Mouse (Mus musculus): ENCODE measurements at regions not wholly inside any gene's neighbourhood (a gene's known extent, or its start where the extent isn't known, plus 50 kb on each side); places are given as distances from the start of the nearest gene placed in this dataset.

- ATAC-seq (ENCODE audit: extremely low read depth, insufficient number of reproducible peaks, low FRiP score, poor library complexity, severe bottlenecking), result no peak
- DNase-seq (ENCODE audit: low spot score), result no peak
- Histone ChIP-seq H3K9me3 (replicated peaks) (no peaks in the 10 kb centered on the region), H3K4me3 (ENCODE audit: low read depth, low read length) (no peak overlapping the region), H3K27me3 (ENCODE audit: insufficient read depth, low read length) (no peaks in the 10 kb centered on the region), H3K36me3 (replicated peaks) (no peaks in the 10 kb centered on the region), H3K4me1 (ENCODE audit: insufficient read depth, low read depth, low read length) (no peaks in the 10 kb centered on the region)
- no peak for TF ChIP-seq CTCF (IDR thresholded peaks at IDR 0.05; ENCODE audit: low read depth, low read length)
- no peak for TF ChIP-seq POLR2AphosphoS5 (IDR thresholded peaks at IDR 0.05; ENCODE audit: insufficient replicate concordance, low read depth, low read length)
- TF ChIP-seq GATA1 (IDR thresholded peaks at IDR 0.05; ENCODE audit: borderline replicate concordance, low read length), result no peak
- TF ChIP-seq TAL1 (conservative IDR thresholded peaks at IDR 0.05; ENCODE audit: low read depth, low read length), result no peak
- no peak for TF ChIP-seq GATA2 (IDR thresholded peaks at IDR 0.05; ENCODE audit: borderline replicate concordance, low read depth, low read length)
Measured at GRCm38 (mm10) chr10:37364506-37364905, 225.8 kb upstream of the Marcks start.

- no peaks in the 10 kb centered on the region for H3K27me3 ChIP-seq (ENCODE audit: insufficient read depth, low read length)
- H3K9me3 ChIP-seq (replicated peaks), result no peaks in the 10 kb centered on the region
- H3K36me3 ChIP-seq (replicated peaks), result no peaks in the 10 kb centered on the region
- H3K4me1 ChIP-seq (ENCODE audit: insufficient read depth, low read depth, low read length), result no peaks in the 10 kb centered on the region
- H3K4me3 ChIP-seq (ENCODE audit: low read depth, low read length), result no peak overlapping the region
- TF ChIP-seq POLR2AphosphoS5 (IDR thresholded peaks at IDR 0.05; ENCODE audit: insufficient replicate concordance, low read depth, low read length) (no peak), GATA1 (IDR thresholded peaks at IDR 0.05; ENCODE audit: borderline replicate concordance, low read length) (no peak), CTCF (IDR thresholded peaks at IDR 0.05; ENCODE audit: low read depth, low read length) (no peak), GATA2 (IDR thresholded peaks at IDR 0.05; ENCODE audit: borderline replicate concordance, low read depth, low read length) (no peak)
- DNase-seq (ENCODE audit: low spot score), result no peak
- ATAC-seq (ENCODE audit: extremely low read depth, insufficient number of reproducible peaks, low FRiP score, poor library complexity, severe bottlenecking), result no peak
Measured at GRCm38 (mm10) chr10:37360985-37361384, 222.3 kb upstream of the Marcks start.

GRCm38 (mm10) chr10:37358900-37359299 is 220.2 kb upstream of the Marcks start:
- Histone ChIP-seq H3K9me3 (replicated peaks) (no peaks in the 10 kb centered on the region), H3K27me3 (ENCODE audit: insufficient read depth, low read length) (no peaks in the 10 kb centered on the region), H3K4me3 (ENCODE audit: low read depth, low read length) (no peak overlapping the region), H3K4me1 (ENCODE audit: insufficient read depth, low read depth, low read length) (no peaks in the 10 kb centered on the region), H3K36me3 (replicated peaks) (no peaks in the 10 kb centered on the region)
- DNase-seq (ENCODE audit: low spot score), result no peak
- TF ChIP-seq TAL1 (conservative IDR thresholded peaks at IDR 0.05; ENCODE audit: low read depth, low read length) (no peak), CTCF (IDR thresholded peaks at IDR 0.05; ENCODE audit: low read depth, low read length) (no peak), GATA2 (IDR thresholded peaks at IDR 0.05; ENCODE audit: borderline replicate concordance, low read depth, low read length) (no peak), GATA1 (IDR thresholded peaks at IDR 0.05; ENCODE audit: borderline replicate concordance, low read length) (no peak), POLR2AphosphoS5 (IDR thresholded peaks at IDR 0.05; ENCODE audit: insufficient replicate concordance, low read depth, low read length) (no peak)
- ATAC-seq (ENCODE audit: extremely low read depth, insufficient number of reproducible peaks, low FRiP score, poor library complexity, severe bottlenecking), result no peak

- H3K4me3 ChIP-seq (ENCODE audit: low read depth, low read length), result no peak overlapping the region
- no peak for ATAC-seq (ENCODE audit: extremely low read depth, insufficient number of reproducible peaks, low FRiP score, poor library complexity, severe bottlenecking)
- no peaks in the 10 kb centered on the region for H3K4me1 ChIP-seq (ENCODE audit: insufficient read depth, low read depth, low read length)
- no peak for TF ChIP-seq POLR2AphosphoS5 (IDR thresholded peaks at IDR 0.05; ENCODE audit: insufficient replicate concordance, low read depth, low read length)
- no peak for TF ChIP-seq GATA2 (IDR thresholded peaks at IDR 0.05; ENCODE audit: borderline replicate concordance, low read depth, low read length)
- no peak for TF ChIP-seq TAL1 (conservative IDR thresholded peaks at IDR 0.05; ENCODE audit: low read depth, low read length)
- TF ChIP-seq GATA1 (IDR thresholded peaks at IDR 0.05; ENCODE audit: borderline replicate concordance, low read length), result no peak
- TF ChIP-seq CTCF (IDR thresholded peaks at IDR 0.05; ENCODE audit: low read depth, low read length), result no peak
- no peaks in the 10 kb centered on the region for H3K27me3 ChIP-seq (ENCODE audit: insufficient read depth, low read length)
- H3K9me3 ChIP-seq (replicated peaks), result no peaks in the 10 kb centered on the region
- no peak for DNase-seq (ENCODE audit: low spot score)
- no peaks in the 10 kb centered on the region for H3K36me3 ChIP-seq (replicated peaks)
Measured at GRCm38 (mm10) chr10:37358334-37358733, 219.6 kb upstream of the Marcks start.

- ATAC-seq (ENCODE audit: extremely low read depth, insufficient number of reproducible peaks, low FRiP score, poor library complexity, severe bottlenecking), result no peak
- Histone ChIP-seq H3K4me3 (ENCODE audit: low read depth, low read length) (no peak overlapping the region), H3K36me3 (replicated peaks) (no peaks in the 10 kb centered on the region), H3K27me3 (ENCODE audit: insufficient read depth, low read length) (no peaks in the 10 kb centered on the region), H3K9me3 (replicated peaks) (no peaks in the 10 kb centered on the region), H3K4me1 (ENCODE audit: insufficient read depth, low read depth, low read length) (no peaks in the 10 kb centered on the region)
- TF ChIP-seq CTCF (IDR thresholded peaks at IDR 0.05; ENCODE audit: low read depth, low read length) (no peak), TAL1 (conservative IDR thresholded peaks at IDR 0.05; ENCODE audit: low read depth, low read length) (no peak), GATA1 (IDR thresholded peaks at IDR 0.05; ENCODE audit: borderline replicate concordance, low read length) (no peak), GATA2 (IDR thresholded peaks at IDR 0.05; ENCODE audit: borderline replicate concordance, low read depth, low read length) (no peak), POLR2AphosphoS5 (IDR thresholded peaks at IDR 0.05; ENCODE audit: insufficient replicate concordance, low read depth, low read length) (no peak)
- no peak for DNase-seq (ENCODE audit: low spot score)
Measured at GRCm38 (mm10) chr10:37357304-37358060, 218.8 kb upstream of the Marcks start.

- Histone ChIP-seq H3K4me1 (ENCODE audit: insufficient read depth, low read depth, low read length) (no peaks in the 10 kb centered on the region), H3K4me3 (ENCODE audit: low read depth, low read length) (no peak overlapping the region), H3K36me3 (replicated peaks) (no peaks in the 10 kb centered on the region), H3K27me3 (ENCODE audit: insufficient read depth, low read length) (no peaks in the 10 kb centered on the region), H3K9me3 (replicated peaks) (no peaks in the 10 kb centered on the region)
- TF ChIP-seq CTCF (IDR thresholded peaks at IDR 0.05; ENCODE audit: low read depth, low read length) (no peak), GATA1 (IDR thresholded peaks at IDR 0.05; ENCODE audit: borderline replicate concordance, low read length) (no peak), GATA2 (IDR thresholded peaks at IDR 0.05; ENCODE audit: borderline replicate concordance, low read depth, low read length) (no peak), TAL1 (conservative IDR thresholded peaks at IDR 0.05; ENCODE audit: low read depth, low read length) (no peak), POLR2AphosphoS5 (IDR thresholded peaks at IDR 0.05; ENCODE audit: insufficient replicate concordance, low read depth, low read length) (no peak)
- ATAC-seq (ENCODE audit: extremely low read depth, insufficient number of reproducible peaks, low FRiP score, poor library complexity, severe bottlenecking) (no peak), DNase-seq (ENCODE audit: low spot score) (no peak)
Measured at GRCm38 (mm10) chr10:37349261-37349660, 210.5 kb upstream of the Marcks start.

All from G1E (cell line).